Mouse (Mus musculus) heart, adult 9 months (tissue): ENCODE measurements at regions not wholly inside any gene's neighbourhood (a gene's known extent, or its start where the extent isn't known, plus 50 kb on each side); places are given as distances from the start of the nearest gene placed in this dataset.

Experiments
- DNase-seq, 2 experiments: peaks; one replicate each; pipeline ENCODE4 v3.0.0; 2022; ENCODE audit warnings: low spot score in 2 of 2

DNA sequence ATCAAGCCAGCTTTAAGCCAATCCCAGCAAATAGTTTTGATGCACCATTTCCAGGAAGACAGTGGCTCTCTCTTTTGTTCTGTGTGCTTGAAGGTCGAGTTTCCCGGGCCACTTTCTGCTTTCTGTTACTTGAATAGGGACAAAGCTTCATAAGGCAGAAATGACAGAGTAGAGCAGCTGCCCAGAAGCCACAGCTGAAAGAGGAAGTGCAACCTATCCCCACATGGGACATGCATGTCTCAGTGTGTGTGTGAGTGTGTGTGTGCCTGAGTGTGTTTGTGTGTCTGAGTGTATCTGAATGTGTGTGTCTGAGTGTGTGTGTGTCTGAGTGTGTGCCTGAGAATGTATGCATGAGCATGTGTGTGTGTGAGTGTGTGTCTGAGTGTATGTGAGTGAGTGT, 120.2 kb upstream of the Rreb1 start:
- DNase-seq, result peak; percentile 12 to 37

DNA sequence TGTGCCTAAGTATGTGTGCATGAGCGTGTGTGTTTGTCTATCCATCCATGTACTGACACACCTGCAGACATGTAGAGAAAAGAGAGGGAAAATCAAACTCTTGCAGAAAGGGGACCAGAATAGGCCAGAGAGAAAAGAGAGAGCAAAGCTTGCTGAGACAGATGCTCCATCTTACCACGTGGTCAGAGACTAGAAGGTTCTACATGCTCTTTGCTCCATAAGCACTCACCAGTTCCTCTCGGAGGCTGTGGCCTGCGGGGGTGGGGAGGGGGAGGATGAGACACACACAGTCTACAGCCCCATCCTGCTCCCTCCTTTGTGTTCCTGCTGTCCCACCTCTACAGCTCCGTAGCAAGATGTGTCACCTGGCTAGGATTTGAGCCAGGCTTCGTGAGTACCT, 119.7 kb upstream of the Rreb1 start:
- no peak for DNase-seq

DNA sequence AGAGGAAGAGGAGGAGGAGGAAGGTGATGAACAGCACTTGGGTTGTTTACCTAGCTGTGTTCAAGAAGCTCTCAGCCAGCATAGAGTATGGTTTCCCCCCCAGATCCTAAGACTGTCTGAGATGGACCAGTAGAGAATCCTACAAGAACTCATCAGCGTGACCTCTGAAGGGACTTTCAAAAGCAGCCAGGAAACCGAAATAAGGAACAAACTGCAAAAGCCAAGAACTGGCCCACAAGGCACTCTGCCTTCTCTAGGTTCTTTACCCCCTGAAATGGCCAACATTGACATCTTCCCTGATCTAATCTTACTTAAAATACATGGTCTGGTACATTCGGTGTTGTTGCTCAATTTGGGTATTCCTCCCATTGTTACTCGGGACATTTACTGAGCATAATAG, 118.1 kb upstream of the Rreb1 start:
- DNase-seq, result no peak

DNA sequence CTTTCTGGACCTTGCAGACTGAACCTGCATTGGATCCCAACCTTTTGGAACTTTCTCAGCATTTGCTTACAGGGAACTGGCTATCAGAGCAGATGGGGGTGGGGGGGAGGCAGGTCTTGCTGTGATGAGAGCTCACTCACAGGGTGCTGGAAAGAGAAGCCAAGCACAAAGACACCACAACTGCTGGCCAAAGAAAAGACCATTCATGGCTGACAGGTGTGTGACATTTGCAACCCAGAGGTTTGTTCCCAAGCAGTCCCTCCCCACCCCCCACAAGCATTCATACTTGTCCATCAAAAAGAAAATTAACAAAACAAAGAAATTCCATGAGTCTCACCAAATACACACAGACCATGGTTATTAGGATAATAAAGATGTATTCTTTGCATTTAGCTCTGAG, 117.5 kb upstream of the Rreb1 start:
- no peak for DNase-seq

DNA sequence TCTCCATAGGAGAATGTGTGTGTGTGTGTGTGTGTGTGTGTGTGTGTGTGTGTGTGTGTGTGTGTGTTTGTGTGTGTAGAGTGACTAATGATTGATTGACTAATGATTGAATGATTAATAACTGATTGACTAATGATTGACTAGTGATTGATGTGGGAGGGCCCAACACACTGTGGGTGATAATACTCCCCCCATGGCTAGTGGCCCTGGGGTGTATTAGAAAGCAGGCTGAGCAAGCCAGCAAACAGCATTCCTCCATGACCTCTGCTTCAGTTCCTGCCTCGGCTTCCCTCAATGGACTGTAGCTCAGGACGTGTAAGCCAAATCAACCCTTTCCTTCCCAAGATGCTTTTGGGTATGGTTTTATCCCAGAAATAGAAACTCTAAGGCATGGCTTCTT, 114.1 kb upstream of the Rreb1 start:
- DNase-seq, result no peak

DNA sequence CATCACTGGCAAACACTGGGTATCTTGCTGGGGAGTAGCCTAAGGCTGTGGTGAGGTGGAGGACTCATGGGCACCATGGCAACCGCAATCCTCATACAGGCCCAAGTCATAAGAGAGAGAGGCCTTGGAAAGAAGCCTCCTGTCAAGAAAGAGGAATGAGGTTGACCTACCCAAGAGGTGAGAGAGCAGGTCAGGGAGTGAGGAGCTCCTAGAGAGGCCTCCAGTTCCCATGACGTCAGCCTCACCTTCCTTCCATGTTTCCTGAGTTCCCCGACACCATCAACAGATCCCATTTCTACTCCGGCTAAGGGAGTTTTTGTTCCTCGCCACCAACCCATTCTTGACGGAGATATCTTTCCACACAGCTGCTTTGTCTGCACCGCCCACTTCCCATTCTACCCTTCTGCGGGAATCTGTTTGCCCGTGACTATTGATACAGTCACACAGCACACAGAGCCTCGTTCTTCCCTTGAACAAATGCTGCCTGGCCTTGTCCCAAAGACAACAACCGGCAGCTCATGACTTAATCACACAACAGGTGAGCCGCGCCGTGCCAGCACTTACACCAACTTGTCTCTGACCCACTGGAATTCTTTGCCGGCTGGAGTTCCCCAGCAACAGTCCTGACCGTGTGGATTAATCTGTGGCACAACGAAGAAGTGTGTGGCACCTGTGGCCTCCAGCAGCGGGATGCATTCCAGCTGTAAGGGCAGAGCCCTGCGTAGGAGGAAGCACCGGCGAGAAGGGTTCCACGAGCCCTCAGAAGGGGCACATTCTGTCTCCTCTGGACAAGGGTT, 111.8 kb upstream of the Rreb1 start:
- DNase-seq, result no peak

DNA sequence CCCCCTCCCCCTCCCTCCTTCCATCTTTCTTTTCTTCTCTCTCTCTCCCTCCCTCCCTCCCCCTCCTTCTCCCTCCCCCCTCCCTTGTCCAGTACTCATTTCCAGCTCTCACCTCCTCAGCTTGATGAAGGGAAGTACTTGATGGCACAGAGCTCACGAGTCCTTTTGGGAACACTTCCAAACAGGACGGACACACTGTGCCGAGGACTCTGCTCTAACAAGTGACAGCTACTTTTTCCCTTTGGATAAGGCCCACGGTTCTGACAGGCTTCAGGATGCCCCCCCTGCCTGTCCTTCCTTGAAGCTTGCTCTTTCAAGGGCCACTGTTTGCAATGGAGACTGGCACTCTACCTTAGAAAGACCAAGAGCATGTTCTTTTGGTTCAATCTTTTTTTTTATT, 110.8 kb upstream of the Rreb1 start:
- DNase-seq, result peak in 1 of 2 experiments; percentile 17

DNA sequence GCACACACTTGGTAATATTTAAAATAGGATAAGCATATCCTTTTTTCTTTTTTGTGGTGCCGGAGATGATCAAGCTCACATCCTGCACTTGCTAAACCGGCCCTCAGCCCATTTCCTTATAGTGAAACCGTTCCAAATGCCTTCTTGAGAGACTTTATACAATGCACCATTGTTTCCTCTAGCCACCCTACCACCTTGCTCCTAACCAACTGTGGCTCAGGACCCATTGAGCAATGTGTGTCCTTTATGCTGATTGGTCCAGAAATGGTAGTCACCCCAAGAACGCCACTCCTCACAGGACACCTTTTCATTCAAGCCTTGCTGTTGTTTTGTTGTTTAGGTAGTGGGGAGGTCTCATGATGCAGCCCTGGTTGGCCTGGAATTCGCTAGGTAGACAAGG, 110.3 kb upstream of the Rreb1 start:
- DNase-seq, result no peak

DNA sequence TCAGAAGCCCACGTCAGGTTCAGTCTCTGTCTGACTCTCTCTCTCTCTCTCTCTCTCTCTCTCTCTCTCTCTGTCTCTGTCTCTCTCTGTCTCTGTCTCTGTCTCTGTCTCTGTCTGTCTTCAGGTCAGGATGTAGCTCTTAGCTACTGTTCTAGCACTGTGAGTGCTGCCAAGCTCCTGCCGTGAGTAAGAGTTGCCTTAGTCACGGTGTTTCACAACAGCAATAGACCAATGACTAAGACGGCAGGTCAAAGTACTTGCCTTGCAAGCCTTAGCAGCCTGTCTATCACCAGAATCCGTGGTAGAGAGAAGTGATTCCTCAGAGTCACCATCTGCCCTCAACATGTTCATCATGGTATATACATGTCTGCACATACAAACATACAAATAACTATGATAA, 107.1 kb upstream of the Rreb1 start:
- DNase-seq, result no peak

DNA sequence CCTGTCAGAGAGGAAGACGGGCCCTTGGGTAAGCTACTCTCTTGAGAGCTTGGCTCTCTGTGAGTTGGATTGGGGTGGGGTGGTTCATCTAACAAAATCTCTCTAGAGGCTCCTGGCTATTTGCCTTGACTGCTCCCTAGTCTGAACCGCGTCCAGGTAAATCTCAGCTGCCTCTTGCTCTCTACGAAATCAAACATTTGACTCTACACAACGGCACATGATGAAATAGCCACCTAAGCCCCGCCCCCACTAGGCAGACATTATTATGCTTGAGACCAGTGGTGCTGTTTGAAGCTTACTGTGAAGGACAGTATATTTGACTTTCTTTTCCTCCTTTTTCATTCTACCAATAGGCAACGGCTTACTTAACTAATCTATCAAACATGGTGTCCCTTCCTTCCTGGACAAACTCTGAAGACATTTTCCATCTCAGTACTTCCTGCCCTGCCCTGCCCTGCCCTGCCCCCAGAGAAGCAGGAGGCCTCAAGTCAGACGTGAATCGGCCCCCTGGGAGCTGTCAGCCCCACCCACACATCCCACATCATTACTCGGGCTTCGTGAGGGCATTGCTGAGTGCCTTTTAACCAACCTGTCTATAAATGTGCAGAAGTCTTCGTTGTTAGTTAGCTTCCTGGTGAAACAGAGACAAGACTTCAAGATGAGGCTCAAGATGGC, 103.4 kb upstream of the Rreb1 start:
- no peak for DNase-seq

DNA sequence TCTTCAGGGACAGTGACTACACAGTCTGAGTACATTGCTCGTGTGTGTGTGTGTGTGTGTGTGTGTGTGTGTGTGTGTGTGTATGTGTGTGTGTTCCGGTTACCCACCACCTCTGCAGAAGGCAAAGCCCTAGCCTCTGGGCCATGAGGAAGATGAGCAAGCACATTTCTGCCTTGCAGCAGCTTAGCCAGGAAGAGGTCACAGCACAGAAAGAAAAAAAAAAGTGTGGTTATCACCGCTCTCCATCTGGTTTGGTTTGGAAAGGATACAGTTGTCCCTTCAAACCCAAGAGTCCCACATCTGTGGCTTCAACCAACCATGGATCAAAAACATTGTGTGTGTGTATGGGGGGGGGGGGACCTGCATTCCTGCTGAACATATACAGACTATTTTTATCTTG, 102.5 kb upstream of the Rreb1 start:
- no peak for DNase-seq

DNA sequence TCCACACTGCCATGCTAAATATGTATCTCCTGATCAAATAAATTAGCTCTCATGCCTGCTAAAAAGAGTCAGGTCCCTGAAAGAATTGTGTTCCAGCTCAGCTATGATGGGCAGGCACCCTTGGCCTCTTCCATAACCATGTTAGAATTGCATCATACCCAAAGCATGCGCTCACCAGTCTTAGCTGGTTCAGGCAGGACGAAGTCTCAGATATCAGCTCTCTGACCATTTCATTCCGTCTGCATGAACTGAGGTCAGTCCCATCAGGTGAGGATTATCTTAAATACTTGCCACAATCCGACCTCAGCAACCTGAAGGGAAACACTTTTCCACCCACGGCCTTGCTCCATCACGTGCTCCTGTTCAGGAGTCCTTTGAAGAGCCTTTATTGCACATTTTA, 101.3 kb upstream of the Rreb1 start:
- no peak for DNase-seq

DNA sequence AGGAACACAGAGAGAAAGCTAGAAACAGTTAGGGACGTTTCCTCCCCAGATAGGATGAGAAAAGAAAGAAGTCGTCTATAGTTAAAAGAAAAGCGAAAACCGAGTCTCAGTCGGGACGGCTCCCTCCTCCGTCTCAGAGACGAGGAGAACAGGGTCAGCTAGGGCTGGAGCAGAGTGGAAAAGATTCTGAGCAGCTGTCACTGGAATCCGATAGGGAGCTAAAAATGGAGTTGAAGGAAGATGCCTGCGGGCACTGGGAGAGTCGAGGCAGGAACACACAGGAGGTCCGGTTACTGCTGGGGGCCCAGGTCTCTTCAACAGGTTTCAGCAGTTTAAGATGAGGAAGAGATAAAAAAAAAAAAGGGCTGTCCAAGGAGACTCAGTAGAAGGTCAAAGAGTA, 99.9 kb upstream of the Rreb1 start:
- DNase-seq, result no peak

DNA sequence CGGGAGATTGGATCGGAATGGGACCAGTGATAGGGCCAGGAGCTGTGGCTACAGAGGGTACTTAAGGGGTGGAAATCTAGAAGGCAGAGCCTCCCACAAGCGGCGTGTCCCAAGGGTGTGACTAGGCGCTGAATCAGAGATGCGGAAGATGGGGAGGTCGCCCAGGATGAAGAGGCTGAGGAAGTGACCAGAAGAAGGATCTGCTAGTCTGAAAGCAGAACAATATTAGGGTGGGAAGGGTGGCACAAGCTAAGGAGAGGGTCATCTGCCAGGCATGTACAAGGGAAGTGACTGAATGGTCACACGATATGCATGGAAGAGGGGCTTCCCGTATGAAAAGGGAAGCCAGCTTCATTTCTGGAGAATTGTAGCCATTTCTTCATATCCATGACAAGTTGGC, 99.4 kb upstream of the Rreb1 start:
- peak in 1 of 2 experiments; percentile 21 for DNase-seq

DNA sequence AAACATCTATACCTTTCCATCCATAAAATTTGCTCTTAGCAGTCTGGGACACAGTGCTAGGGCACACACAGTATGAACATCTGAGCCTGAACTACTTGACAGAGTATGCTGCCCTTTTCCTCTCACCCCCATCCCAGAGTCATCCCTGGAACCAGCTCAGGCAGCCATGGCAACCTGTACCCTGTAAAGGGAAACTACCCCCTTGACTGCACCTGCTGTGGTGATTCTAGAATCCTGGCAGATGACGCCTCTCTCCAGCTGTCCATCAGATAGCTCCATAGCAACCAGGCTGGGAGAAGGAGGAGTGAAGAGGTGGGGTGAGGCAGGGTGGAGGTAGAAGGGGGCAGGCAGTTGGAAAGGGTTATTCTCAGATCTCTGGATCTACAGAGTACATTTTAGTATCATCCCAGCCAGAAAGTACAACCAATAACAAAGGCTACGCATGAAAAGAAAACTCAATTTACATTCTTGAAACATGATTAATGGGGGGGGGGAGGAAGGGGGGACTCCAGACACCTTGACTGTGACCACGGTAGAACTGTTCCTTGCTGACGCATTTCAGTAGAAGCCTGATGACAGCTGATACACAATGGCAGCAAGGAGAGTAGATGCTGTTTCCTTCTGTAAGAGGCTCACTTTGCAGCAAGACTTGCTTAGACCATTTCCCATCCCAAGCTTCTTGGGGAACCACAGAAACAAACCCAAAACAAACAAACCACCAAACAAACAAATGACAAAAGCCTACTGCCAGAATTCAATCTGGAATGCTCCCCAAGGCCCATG, 97.2 kb upstream of the Rreb1 start:
- no peak for DNase-seq

DNA sequence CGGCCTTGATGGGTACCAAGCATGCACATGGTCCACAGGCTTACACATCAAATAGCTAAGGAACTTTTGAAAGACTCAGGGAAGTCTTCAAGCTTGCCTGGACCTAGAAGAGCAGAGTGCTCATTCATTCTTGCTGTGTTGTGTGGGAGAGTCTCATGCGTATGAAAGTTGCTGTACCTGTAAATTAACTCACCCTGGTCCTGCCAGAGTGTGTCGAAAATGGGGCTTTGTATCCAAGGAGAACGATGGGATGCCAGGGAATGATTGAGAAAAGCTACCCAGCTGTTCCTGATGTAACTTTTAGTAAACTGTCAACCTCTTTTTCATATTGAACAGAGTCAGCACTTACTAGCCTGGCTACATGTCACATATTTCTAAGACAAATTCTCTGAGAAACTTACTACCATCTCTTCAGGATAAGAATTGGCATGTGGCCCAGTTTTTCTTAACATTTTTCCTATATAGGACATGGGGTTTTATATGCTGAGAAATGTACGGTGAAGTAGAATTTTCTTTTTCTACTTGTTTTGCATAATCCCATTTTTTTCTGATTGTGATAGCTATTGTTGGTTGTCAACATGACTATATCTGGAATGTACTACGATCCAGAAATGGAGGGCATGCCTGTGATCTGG, 95.0 kb upstream of the Rreb1 start:
- DNase-seq, result no peak

DNA sequence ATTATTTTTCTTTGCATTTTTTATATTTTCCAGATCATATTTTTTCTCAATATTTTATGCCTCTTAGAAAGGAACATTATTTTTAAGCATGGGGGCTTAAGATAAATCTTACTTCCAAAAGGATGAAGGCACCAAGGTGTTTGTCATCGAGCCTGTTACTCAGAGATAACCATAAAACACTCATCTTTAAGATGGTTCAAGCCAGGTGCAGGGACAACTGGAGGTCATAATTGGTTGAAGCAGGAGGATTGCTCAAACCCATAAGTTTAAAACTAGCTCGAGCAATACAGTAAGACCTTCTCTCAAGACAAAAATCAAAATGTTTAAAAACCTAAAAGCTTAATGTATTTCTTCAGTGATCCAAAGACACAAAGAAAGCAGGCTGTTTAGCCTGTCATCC, 92.6 kb upstream of the Rreb1 start:
- DNase-seq, result no peak

DNA sequence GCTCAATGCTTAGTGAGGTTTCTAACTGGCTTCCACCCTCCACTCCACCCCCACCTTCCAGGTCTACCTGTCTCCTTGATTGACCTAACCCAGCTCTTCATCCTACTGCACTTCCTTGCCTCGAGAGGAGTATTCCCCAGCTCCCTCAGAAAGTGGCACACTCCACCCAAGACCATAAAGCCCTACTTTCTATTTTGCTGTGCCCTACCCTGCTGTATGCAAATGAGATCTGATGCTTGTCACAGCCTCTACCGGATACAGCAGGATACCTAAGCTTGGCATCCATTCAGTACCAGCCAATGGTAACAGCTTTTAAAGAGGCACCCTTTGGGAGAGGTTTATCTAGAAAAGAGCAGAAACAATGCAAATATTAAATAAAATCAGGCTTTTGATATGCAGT, 92.1 kb upstream of the Rreb1 start:
- DNase-seq, result no peak

DNA sequence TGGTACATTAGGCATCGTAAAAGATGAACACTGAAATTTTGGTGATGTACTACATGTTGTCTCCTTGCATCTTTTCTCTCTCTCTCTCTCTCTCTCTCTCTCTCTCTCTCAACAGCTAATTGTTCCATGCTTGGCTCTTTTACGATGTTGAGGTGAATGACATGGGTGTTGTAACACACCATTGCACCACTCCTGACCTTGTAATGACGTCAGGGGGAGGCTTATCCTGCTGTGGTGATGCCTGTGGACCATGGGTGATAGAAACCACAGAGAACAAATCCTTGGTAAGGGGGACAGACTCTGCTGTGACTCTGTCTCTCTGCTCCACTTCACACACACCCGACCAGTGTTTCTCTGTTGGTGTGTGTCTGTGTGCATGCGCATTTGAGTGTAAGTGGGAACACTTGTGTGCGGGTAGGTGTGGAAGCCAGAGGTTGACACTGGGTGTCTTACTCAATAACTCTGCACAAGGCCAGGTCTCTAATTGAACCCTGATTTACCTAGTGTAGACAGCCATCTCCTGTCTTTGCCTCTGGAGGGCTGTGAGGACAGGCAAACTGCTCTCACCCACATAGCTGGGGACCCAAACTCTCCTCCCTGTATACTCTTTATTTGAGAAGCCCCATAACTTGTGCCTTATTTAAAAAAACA, 88.9 kb upstream of the Rreb1 start:
- DNase-seq, result no peak

DNA sequence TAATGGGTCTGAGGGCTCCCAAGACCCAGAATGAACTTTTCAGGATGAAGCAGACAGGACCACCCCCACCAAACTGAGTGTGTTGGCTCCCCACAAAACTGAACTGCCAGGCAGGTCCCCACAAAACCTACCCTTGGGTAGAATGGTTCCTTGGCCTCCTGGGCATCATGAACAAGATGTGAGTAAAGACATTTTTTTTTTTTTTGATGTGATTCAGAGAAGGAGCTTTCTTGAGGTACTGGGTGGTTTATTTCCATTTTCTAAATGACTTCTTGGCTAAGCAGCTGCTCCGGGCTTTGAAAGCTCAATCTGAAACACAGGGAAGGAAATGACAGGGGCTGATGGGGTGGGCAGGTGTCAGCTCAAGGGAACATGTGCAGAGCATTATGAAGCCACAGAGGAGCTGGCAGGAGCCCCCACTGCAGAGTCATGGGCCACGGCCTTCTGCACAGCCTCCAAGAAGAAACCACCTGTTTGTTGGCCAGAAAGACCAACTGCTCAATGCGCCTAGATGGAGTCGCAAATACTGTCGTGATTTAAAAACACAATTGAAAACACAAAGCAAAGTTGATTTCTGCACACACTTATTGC, 86.2 kb upstream of the Rreb1 start:
- no peak for DNase-seq

DNA sequence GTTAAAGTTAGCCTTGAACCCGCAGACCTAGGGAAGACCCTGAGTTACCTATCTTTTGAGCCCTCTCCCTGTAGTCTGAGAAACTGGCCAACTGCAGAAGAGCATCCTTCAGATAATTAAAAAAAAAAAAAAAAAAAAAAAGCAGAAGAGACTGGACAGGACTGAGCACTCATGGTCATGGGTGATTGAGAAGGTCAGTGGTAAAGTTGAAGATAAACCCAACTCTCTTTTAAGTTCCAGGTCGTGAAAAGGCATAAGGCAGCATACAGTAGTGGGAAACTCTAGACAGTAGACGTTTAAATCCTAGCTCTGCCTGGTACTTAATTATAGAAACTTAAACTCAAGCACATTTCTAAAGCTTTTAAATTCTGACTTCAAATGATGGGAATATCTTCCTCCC, 84.6 kb upstream of the Rreb1 start:
- DNase-seq, result no peak
